Mouse (Mus musculus): ENCODE data around the gene Zbtb9. TPM values are rescaled to one million over a fixed set of nuclear protein-coding genes. Genes with fewer than 3 reads are reported as not detected.
A peak's percentile ranks its signal among the peaks of the same experiment; 100 is the strongest.

The Zbtb9 gene
- polyA plus RNA-seq, 2 experiments, result 2.6 to 4.0 TPM

GRCm38 (mm10) chr17:27056812-27057516, 84.0 kb downstream of the Zbtb9 start, which contains the start of gene Itpr3:
TSS of gene Itpr3 (plus strand) at chr17:27057304.
- Histone ChIP-seq H3K36me3 (replicated peaks; ENCODE audit: control insufficient read depth, insufficient read depth, low read depth) (no peaks in the 10 kb centered on the region), H3K4me3 (ENCODE audit: insufficient read depth in 1 of 2, low read depth in 2 of 2, low read length in 2 of 2) (peak within 1 kb of the TSS; percentile 55 to 56), H3K4me1 (replicated peaks; ENCODE audit: control insufficient read depth in 2 of 2, insufficient read depth in 2 of 2, low read length in 1 of 2) (peaks cover 0 to 3% of the 10 kb centered on the region in 2 experiments; a peak in 1 of 4 replicates), H3K4me2 (ENCODE audit: low read depth) (peak within 1 kb of the TSS; percentile 67), H3K27ac (no peak within 1 kb of the TSS), H3K9me3 (ENCODE audit: control insufficient read depth, low read length) (no peaks in the 10 kb centered on the region), H3K9ac (replicated peaks) (no peak within 1 kb of the TSS), H3K27me3 (ENCODE audit: control insufficient read depth, insufficient read depth, low read length) (peaks cover 18% of the 10 kb centered on the region)
- WGBS (ENCODE audit: insufficient replicate concordance), result 0% methylated on average over 66 of the region's 66 CpGs
- ATAC-seq (ENCODE audit: insufficient read depth), result peak; percentile 74; the same call in 1 of the 2 replicates
- no peak for TF ChIP-seq CTCF (IDR thresholded peaks at IDR 0.05; ENCODE audit: low read depth)
- no peak for TF ChIP-seq EP300 (IDR thresholded peaks at IDR 0.05; ENCODE audit: low read depth)
- DNase-seq (ENCODE audit: low read depth in 3 of 3, low spot score in 3 of 3), result no peak

- no peak overlapping the region for H3K9ac ChIP-seq (replicated peaks)
- TF ChIP-seq CTCF (IDR thresholded peaks at IDR 0.05; ENCODE audit: low read depth) (no peak), EP300 (IDR thresholded peaks at IDR 0.05; ENCODE audit: low read depth) (no peak)
- H3K4me1 ChIP-seq (replicated peaks; ENCODE audit: control insufficient read depth in 2 of 2, insufficient read depth in 2 of 2, low read length in 1 of 2), result peaks cover 0 to 3% of the 10 kb centered on the region in 2 experiments; a peak in 1 of 4 replicates
- peak overlapping the region; percentile 55 to 56 for H3K4me3 ChIP-seq (ENCODE audit: insufficient read depth in 1 of 2, low read depth in 2 of 2, low read length in 2 of 2)
- H3K27ac ChIP-seq, result no peak overlapping the region
- H3K36me3 ChIP-seq (replicated peaks; ENCODE audit: control insufficient read depth, insufficient read depth, low read depth), result no peaks in the 10 kb centered on the region
- H3K27me3 ChIP-seq (ENCODE audit: control insufficient read depth, insufficient read depth, low read length), result peaks cover 18% of the 10 kb centered on the region
- peak overlapping the region; percentile 67 for H3K4me2 ChIP-seq (ENCODE audit: low read depth)
- ATAC-seq (ENCODE audit: insufficient read depth) (no peak), DNase-seq (ENCODE audit: low read depth in 3 of 3, low spot score in 3 of 3) (no peak)
- no peaks in the 10 kb centered on the region for H3K9me3 ChIP-seq (ENCODE audit: control insufficient read depth, low read length)
- 2% methylated on average over 24 of the region's 24 CpGs for WGBS (ENCODE audit: insufficient replicate concordance)
Measured at GRCm38 (mm10) chr17:27057517-27058055, 84.6 kb downstream of the Zbtb9 start.

Small RNA genes within 50 kb of the gene (microRNA-seq; reads per million reads assigned to microRNA genes)
- not detected for gene Mir3083
- not detected for gene Mir6968

Other genes with a start within 250 kb of the Zbtb9 start
- 10.5 and 13.7 TPM in 2 replicates for gene Bnip1, start 192.1 kb upstream of the Zbtb9 start, polyA plus RNA-seq (2012; rRNA removed)
- gene Bnip1, start 192.1 kb upstream of the Zbtb9 start, polyA plus RNA-seq (2014; fragmentation: Nextera tagmentation; extraction: Ambion mirVana), result 15.0 and 18.8 TPM in 2 replicates
- not detected in 2 replicates for gene Nkx2-5, start 128.2 kb upstream of the Zbtb9 start, polyA plus RNA-seq (2012; rRNA removed)
- gene Nkx2-5, start 128.2 kb upstream of the Zbtb9 start, polyA plus RNA-seq (2014; fragmentation: Nextera tagmentation; extraction: Ambion mirVana), result not detected in 2 replicates
- 12.2 and 13.8 TPM in 2 replicates for gene Kifc5b, start 56.1 kb upstream of the Zbtb9 start, polyA plus RNA-seq (2012; rRNA removed)
- 2.7 and 3.3 TPM in 2 replicates for gene Kifc5b, start 56.1 kb upstream of the Zbtb9 start, polyA plus RNA-seq (2014; fragmentation: Nextera tagmentation; extraction: Ambion mirVana)
- gene Phf1, start 40.1 kb upstream of the Zbtb9 start, polyA plus RNA-seq (2012; rRNA removed), result 6.3 and 6.4 TPM in 2 replicates
- gene Phf1, start 40.1 kb upstream of the Zbtb9 start, polyA plus RNA-seq (2014; fragmentation: Nextera tagmentation; extraction: Ambion mirVana), result 0.94 and 1.7 TPM in 2 replicates
- gene Cuta, start 33.6 kb upstream of the Zbtb9 start, polyA plus RNA-seq (2012; rRNA removed), result 53.0 and 53.5 TPM in 2 replicates
- gene Cuta, start 33.6 kb upstream of the Zbtb9 start, polyA plus RNA-seq (2014; fragmentation: Nextera tagmentation; extraction: Ambion mirVana), result 82.5 and 86.8 TPM in 2 replicates
- gene Syngap1, start 31.9 kb upstream of the Zbtb9 start, polyA plus RNA-seq (2012; rRNA removed), result 3.4 TPM in 2 replicates
- gene Syngap1, start 31.9 kb upstream of the Zbtb9 start, polyA plus RNA-seq (2014; fragmentation: Nextera tagmentation; extraction: Ambion mirVana), result 0.08 and 0.13 TPM in 2 replicates
- gene Bak1, start 55.8 kb downstream of the Zbtb9 start, polyA plus RNA-seq (2012; rRNA removed), result 16.1 and 17.3 TPM in 2 replicates
- 5.4 and 5.8 TPM in 2 replicates for gene Bak1, start 55.8 kb downstream of the Zbtb9 start, polyA plus RNA-seq (2014; fragmentation: Nextera tagmentation; extraction: Ambion mirVana)
- 0.96 and 1.00 TPM in 2 replicates for gene Itpr3, start 84.1 kb downstream of the Zbtb9 start, polyA plus RNA-seq (2012; rRNA removed)
- gene Itpr3, start 84.1 kb downstream of the Zbtb9 start, polyA plus RNA-seq (2014; fragmentation: Nextera tagmentation; extraction: Ambion mirVana), result 0.53 and 0.75 TPM in 2 replicates
- 73.6 and 129 TPM in 2 replicates for gene Uqcc2, start 160.7 kb downstream of the Zbtb9 start, polyA plus RNA-seq (2012; rRNA removed)
- 204 and 208 TPM in 2 replicates for gene Uqcc2, start 160.7 kb downstream of the Zbtb9 start, polyA plus RNA-seq (2014; fragmentation: Nextera tagmentation; extraction: Ambion mirVana)
- gene Ip6k3, start 194.6 kb downstream of the Zbtb9 start, polyA plus RNA-seq (2012; rRNA removed), result 0.02 TPM in 1 of 2 replicates, not detected in the other
- gene Ip6k3, start 194.6 kb downstream of the Zbtb9 start, polyA plus RNA-seq (2014; fragmentation: Nextera tagmentation; extraction: Ambion mirVana), result 0.04 TPM in 1 of 2 replicates, not detected in the other
- 15.5 and 16.4 TPM in 2 replicates for gene Lemd2, start 231.3 kb downstream of the Zbtb9 start, polyA plus RNA-seq (2012; rRNA removed)
- 3.1 and 3.7 TPM in 2 replicates for gene Lemd2, start 231.3 kb downstream of the Zbtb9 start, polyA plus RNA-seq (2014; fragmentation: Nextera tagmentation; extraction: Ambion mirVana)

Measured in liver, embryonic 14.5 days (tissue).